Mouse (Mus musculus): ENCODE data around the gene Plagl1.
"Not testable (repeated sequence)": the region's sequence is repeated elsewhere in the genome, so short reads cannot be mapped to it uniquely, and the experiment has no call there.

Plagl1 gene

DNA sequence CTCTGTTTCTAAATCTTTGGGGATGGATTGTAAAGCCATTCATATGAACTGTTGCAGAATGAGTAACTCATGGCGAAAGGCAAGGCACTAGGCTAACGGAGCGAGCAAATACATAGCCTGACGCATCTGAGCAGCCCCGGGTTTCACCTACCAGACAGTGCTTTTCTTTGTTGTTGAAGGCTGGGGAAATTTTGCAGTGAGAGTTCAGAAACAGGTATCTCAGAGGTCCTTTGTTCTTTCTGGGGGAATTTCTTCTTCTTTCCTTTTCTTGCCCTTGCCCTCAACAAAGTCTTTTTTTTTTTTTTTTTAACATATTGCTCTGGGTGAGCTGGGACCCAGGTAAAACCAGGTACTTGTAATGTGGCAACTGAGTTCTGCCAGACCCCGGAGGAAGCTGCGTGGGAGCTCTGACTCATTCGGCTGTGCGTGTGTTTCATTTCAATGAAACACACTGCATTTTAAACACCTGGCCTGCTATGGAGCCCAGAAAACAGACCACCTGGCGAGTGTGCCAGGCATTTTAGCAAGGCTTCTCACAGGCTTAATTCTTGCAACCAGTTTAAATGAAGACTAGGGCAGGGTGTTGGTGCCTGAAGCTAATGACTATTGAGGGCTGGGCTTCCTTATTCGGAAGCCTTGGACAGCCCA, at the start of gene Plagl1:
Plagl1 (plus strand) TSS at position 484 of the 648 bp plus-strand sequence.
- DNase-seq, result no peak

DNA sequence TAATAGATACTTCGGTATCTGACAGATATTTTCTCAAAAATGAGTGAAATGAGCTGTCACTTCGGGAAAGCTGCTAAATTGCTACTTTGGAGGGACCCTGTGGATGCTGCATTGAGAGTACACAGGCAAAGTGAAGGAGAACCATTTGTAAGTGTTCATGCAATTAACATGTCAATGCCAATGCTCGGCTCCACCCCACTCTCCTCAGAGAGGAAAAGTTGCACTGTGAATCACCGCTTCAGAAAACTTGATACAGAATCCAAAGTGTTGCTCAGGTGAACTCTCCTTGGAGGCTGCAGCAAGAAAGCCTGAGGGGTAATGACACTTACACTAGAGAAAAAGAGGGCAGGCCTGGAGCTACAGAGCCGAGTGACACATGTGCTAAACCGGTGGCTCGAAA, 46.3 kb upstream of the Plagl1 start:
- DNase-seq, result no peak

DNA sequence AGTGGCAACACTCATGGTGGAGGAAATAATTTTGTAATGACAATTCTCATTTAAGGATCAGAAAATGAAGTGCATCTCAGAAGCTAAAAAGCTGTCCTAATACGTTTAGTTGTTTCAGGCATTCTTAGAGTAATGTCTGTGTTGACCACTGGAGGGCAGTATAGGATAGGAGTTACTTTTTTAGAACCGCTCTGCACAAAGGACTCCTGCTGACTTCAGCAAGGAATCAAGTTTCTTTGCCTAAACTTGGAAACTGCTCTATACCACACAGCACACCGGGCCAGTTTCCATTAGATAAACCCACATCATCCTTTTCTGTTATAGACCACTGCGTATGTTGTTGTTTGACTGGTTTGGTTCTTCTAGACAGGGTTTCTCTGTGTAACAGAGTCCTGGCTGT, 43.7 kb upstream of the Plagl1 start:
- DNase-seq, result peak in 1 of 2 experiments; percentile 68

DNA sequence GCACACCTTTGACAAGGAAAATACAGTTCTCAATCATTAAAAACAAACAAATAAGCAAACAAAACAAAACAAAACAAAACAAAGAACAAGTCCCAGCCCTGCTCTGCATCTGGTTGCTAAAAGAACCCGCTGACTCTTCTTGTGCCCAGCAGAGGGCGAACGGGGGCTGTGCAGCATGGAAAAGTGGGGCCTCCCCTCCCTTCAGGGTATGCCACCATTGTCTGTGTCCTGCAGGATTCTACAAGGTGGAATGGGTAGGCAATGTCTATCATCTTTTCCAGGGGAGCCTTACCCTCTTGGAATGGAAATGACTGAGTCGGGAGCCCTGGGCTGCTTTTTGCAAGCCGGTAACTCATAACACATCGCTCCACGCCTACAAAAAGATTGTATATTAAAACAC, 41.8 kb upstream of the Plagl1 start:
- peak in 1 of 2 experiments; percentile 37 for DNase-seq

DNA sequence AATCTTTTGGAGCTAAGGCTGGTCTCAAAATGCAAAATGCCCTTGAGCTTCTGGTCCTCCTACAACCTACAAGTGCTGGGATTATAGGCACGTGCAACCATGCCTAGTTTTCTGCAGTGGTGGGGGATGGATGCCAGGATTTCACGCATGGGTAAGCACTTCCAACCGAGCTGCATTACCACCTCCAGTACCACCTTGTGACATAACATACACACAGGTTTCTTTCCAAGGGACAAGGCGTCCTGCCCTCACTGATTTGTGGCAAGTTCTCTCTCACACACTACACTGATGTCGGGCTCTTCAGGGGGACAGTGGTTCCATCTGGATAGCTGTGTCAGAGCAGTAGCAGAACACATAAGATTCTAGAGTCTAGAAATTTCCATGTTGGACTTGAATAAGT, 41.3 kb upstream of the Plagl1 start:
- DNase-seq, result no peak

DNA sequence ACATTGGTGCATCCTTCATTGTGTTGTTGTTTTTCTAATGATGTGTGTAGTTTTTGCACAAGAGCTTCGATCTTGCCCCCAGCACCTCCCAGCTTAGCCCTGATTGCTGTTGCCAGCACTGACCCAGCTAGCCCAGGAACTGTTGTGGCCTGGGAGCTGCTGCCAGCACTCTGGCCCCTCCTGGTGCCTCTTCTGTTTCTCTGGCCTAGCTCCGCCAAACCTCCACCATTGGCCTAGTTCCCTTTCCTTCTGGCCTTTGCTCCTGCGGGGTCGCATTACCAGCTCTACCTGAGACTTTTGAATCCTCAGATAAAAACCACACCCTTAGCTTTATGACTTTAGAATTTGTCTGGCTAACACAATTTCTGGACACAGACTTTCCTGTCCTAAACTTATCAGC, 38.2 kb upstream of the Plagl1 start:
- no peak for DNase-seq

DNA sequence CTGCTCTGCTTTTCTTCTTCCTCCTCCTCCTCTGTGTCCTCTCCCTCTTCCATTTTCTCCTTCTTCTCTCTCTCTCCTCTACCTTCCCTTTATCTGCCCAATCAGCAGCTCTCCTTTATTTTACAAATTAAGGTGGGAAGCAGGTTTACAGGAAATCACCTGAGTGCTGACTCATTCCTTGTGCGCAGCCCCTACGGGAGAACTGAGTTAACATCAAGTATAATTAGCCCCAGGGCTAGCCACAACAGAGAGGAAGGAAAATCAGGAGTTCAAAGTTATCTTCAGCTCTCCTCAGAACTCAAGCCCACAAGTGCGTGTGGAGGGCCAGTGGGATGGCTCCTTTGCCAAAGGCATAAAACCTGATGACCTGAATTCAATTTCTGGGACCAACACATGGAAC, 36.3 kb upstream of the Plagl1 start:
- not testable (repeated sequence) for DNase-seq

DNA sequence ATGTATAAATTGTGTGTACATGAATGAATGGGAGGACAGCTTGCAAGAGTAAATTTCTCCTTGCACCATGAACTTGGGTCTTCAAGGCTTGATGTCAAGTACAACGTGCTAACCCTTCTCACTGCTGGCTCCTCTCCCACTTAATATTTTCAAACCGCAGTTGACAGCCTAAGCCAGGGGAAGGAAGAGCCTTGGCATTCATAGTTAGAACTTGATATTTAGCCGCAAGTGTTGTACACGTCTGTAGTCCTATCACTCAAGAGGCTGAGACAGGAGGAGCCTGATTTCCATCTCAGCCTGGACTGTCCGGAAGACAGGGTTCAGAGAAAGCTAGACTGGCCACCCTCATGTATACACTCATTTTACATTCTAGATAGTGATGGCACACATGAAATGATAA, 32.6 kb upstream of the Plagl1 start:
- DNase-seq, result no peak

DNA sequence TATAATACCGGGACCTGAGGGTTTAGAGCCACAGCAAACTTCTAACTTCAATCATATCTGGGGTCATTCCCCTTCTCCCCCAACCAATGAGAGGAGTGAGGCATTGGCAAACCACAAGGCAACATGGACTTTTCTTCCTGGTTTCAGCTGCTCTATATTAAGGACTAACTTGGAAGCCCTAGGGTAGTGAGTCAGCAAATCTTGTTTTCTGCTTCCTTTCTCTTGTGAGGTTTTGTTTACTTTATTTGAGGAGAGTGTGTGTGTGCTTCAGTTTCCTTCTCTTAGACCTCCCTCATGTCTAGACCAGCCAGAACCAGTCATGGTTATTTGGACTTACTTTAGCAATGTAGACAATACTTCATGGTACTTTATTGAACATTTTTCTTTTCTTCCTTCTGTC, 32.1 kb upstream of the Plagl1 start:
- DNase-seq, result no peak

DNA sequence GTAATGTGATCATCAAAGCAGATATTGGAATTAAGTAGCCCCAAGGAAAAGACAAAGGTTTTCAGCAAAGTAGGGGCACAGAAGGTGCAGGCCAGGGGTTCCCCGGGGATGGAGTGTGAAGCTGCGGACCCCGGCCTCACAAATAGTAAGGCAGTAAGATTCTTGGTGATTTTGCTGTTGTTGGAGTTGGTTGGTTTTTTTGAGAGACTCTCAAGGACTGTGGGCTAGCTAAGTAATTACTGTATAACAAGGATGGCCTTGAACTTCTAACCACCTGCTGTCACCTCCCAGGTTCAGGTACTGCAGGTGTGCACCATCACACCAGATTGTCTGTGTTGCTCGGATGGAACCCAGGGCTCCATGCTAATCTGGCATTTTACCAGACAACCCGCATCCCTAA, 30.9 kb upstream of the Plagl1 start:
- no peak for DNase-seq

DNA sequence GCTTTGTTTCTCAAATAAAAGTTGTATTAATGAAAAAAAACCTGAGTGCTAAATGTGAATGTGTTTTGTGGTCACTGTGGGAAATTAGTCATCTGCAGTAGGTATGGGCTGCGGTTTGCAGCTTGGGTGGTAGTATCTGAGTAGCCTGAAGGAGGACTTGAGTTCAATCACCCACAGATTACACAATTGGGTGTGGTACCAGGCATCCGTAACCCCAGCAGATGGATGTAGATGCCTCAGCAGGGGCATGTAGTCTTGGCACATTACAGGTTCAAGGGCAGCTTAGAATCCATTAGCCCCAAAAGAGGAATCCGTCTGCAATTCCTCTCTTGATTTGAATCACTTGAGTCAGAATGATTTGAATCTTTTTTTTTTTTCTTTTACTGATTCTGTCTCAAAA, 25.0 kb upstream of the Plagl1 start:
- DNase-seq, result no peak

DNA sequence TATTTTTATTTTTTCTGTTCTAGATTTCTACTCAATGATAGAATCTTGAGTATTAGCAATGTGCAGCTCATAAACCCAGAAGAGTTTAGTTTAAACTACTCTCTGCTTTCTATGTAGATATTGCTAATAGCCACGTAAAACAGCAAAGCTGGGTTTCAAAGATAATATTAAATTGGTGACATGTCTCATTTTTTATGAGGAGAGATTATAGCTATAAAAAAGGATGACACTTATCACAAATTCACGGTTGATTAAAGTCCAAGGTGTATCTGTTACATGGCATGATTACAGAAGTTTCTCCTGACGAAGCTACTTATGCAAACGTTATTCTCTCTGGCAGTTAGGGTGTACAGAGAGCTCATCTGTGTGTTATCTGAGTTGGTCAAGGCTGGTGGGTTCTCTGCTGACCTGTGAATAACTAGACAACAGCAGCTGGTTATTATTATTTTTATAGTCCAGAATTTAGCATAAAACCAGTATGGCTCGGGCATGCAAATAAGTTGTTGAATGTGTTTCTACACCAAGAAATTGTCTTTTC, 20.6 kb upstream of the Plagl1 start:
- DNase-seq, result no peak

DNA sequence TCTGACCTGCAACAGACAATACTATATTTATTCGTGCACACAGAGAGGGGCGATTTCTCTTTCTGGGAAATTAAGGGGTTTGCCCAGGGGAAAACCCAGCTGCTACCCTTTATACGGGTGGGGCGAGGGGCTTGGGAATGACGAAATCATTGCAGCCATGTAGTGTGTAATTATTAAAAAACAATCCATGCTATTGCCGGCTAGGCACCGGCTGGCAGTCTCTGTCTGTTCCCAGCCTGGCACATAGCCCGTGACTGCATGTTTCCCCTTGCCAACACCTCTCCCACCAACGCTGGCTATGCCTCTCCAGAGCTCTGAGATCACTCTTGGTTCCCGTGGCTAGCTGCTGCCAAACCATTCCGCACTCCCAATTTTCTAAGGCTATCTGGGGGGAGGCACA, 15.6 kb upstream of the Plagl1 start:
- no peak for DNase-seq

DNA sequence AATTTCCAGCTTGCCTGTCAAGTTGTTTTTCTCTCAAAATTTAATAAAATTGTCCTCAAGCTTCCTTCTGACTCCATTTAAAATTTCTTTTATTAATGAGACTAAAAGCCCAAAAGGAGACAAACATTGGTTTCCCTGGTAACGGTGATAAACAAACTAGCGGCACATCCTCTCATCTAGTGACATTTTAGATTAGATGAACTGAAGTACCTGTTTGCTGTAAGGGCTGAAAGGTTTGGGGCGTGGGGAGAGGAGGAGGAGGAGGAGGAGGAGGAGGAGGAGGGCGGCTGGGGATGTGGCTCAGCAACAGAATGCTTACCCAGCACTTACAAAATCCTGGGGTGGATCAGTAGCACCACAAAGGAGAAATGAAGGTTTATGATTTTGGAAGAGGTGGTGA, 12.5 kb upstream of the Plagl1 start:
- no peak for DNase-seq

DNA sequence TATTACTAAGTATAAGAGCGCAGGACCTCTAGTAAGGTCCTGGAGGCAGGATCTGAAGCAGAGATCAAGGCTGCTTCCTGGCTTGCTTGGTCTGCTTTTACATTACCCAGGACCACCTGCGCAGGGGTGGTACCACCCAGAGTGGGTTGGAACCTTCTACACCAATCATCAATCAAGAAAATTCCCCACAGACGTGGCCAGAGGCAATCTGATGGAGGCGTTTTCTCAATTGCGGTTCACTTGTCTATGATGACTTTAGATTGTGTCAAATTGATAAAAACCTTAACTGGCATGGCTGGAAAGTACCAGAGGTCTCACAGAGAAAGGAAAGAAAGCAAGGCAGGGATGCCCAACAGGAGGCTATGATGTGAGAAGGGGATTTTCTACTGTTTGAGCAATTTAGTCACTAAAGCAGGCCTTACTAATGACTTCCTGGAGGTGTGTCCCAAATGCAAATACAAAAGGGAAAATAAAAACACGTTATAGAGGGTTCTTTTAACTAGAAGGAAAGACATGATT, 3.4 kb upstream of the Plagl1 start:
- DNase-seq, result no peak

DNA sequence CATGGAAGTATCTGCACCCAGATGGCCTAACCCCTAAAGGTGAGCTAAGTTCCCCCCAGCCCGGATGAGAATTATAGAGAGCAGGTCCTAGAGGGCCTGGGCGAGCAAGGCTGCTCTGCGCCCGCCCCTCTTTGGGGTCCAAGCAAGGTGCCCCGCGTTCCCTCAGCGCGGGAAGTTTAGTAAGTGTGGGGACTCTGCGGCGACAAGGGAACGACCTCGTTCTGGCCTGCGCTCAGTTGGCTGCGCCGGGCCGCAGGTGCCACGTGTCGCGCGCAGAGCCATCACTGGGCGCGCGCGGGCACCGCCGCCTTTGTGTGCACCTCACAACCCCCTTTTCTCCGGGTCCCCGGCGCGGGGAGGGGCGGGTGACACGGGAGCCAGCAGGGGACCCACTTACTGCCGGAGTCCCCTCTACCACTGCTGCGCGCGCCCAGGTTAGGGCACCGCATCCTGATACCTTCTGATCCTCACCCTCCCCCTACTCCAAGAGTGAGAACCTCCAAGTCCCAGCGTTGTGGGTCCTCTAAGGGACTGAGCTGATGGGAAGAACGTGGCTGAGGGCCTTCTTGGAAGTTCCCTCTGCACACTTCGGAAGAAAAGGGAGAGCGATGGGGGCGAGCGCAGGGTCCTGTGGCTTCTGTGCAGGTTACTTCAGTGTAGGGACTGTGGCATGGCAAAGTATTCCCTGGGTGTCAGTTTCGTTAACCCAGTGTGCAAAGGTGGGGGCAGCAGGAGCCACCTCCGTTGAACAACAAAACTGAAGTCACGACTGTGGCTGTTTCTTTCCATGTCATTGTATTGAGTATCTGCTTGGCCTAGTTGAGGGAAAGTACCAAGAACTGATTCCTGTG, 742 bp downstream of the Plagl1 start:
- no peak for DNase-seq

DNA sequence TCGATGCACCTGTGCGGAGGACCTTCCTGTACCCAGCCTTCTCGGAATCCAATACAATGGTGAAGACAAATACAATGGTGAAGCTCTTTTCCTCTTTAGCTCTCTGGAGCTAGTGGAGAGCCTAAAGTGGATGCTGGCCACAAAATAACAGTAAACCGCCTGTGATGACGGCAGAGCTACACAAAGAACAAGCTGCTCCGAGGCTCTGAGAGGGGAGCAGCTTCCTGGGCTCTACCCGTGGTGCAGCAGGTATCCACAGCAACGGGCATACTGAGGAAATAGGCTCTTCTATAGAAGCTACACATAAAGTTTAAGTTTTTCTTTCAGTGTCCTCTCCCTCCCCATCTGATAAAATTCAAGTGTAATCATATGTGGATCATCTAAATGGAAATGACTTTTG, 2.1 kb downstream of the Plagl1 start:
- DNase-seq, result no peak

DNA sequence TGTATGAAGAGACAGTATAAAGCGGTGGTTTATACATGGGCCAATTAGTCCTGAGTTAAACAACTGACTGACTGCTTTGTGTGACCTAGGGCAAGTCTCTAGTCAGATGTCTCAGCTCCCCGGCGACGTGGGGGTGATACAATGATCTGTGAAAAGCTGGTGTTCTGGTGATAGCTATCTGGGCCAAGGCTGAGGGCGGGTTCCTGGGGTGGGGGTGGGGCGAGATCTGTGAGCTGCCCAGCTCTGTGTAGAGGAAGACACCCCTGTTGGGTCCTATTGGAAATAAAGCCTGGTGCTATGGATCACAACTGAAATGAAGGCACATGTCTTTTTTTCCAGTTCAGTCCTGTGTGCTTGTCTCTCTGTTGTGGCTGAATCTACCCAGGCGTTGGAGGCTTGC, 3.2 kb downstream of the Plagl1 start:
- DNase-seq, result no peak

DNA sequence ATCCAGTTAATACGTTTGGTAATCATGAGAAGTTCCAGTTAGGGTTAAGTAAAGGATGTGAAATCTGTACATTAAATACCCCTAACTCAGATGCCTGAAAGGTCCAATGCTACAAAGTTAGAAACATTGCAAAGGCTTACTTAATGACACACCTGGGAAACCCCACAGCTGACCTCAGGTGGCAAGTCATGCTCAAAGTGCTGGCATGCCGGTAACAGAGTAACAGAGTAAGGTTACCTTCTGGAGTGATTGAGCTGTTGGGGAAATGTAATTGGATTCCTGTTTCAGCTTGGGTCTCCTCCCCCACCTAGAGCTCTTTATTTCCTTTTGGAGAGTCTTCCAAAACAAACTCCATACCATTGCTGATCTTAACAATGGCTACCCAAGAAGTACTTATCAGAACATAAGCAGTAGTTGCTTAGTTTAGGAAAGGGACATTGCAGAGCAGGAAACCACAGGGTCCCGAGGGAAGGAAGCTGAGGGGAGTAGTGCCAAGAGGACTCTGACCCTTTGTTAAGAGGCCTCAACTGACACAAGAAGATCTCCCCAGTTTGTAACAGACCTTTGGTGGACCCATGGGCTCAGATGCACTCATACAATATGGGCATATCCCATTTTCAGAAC, 4.9 kb downstream of the Plagl1 start:
- DNase-seq, result no peak

DNA sequence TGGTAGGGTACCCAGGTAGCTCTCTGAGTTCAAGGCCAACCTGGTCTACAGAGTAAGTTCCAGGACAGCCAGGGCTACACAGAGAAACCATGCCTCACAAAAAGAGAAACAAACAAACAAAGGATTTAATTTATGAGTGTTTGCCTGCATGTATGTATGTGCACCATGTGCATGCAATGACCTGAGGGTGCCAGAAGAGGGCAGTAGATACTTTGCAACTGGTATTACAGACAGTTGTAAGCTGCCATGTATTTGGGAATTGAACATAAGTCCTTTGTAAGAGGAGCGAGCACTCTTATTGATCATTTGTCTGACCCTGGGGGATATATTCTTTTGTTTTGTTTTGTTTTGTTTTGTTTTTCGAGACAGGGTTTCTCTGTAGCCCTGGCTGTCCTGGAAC, 10.7 kb downstream of the Plagl1 start:
- DNase-seq, result no peak

DNA sequence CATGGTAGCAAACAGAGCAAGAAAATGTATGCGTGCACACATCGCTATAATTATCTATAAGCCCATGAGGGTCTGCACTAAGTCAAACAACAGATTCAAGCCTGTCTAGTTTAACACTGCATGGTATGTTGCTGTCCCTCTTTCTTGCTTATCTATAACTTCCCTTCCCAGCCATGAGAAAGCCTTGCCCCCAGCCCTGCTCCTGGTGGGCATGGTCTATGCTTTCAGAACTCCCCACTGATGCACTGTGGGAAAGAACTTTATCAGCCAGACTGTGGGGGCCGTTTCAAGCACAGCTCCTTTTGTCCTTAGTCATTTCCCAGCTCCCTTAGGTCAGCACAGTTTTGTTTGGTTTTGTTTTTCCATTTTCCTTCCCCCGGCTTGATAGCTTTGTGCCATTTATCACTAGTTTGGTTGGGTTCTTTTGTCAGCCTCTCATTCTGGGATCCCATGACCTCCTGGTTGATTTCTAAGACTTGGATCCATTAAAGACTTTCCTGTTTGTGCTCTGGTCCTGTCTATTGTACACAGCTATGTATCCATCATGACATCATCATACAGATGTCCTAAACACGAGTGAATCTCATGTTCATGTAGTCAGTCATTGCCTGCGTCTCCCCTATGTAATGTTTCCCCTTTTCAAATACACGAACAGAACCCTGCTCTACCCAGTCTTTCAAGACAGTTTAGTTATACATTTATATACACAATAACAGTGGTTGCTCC, 16.7 kb downstream of the Plagl1 start:
- DNase-seq, result no peak

DNA sequence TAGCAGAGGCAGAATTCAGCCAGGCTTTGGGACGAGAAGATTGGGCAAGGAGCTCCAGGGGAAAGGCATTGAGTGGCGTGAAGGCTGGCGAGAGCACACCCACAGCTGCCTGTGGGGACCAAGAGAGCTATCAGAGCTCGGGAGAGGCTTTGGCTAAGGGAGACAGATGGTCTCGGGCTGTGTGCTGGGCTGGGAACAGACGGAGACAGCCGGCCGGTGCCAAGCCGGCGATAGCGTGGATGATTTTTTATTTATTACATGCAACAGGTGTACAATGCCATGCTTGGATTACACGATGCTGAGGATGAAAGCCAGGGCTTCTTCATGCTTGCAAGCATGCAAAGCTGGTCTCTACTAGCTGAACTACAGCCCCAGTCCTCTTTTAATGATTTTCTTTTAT, 22.2 kb downstream of the Plagl1 start:
- DNase-seq, result no peak

All from lung, postnatal 4 days (tissue).